In the genomic region with DNA sequence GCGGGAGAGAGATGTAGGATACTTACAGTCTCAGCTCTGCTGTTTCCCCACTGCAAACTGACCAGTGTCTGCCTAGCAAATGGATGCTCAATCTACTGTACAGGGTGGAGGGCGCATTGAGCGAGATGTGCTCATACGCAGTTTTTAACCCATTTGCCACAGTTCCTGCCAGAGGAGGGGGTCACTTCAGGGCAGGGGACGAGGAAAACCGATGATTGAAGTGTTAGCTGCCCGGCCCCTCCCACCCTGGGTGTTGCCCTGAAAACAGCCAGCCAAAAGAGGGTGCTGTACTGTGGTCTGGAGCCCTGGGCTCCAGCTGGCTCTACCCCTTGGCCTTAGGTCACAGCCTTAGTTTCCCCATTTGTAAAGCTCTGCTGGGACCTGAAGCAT, we compare ENCODE assay signal across 7 mouse cellular contexts. TPM values are rescaled to one million over a fixed set of nuclear protein-coding genes. Genes with fewer than 3 reads are reported as not detected.
DNase-seq lines count a peak whose midpoint lies in the region; ATAC-seq and TF ChIP-seq lines count a peak whose summit lies in the region.

No protein-coding gene starts in this region.

- H3K4me2 ChIP-seq in embryonic facial prominence, embryonic 14.5 days (ENCODE audit: low read depth, low read length) = peak overlapping the region; percentile 93
- peak overlapping the region; percentile 90 for H3K4me2 ChIP-seq in limb, embryonic 11.5 days (ENCODE audit: low read depth, severe bottlenecking)
- H3K4me2 ChIP-seq in neural tube, embryonic 12.5 days (replicated peaks) = peak overlapping the region; percentile 81

- H3K4me3 ChIP-seq in layer of hippocampus, adult 2 months = peak overlapping the region; percentile 28; the same call in 1 of the 2 replicates
- H3K4me3 ChIP-seq in embryonic facial prominence, embryonic 14.5 days (ENCODE audit: low read depth, low read length) = peak overlapping the region; percentile 81
- H3K4me3 ChIP-seq in limb, embryonic 11.5 days (ENCODE audit: low read depth, low read length) = peak overlapping the region; percentile 80; the same call in 1 of the 2 replicates
- no peak overlapping the region for H3K4me3 ChIP-seq in neural tube, embryonic 12.5 days

- no peak for TF ChIP-seq CTCF in layer of hippocampus, adult 2 months (conservative IDR thresholded peaks at IDR 0.05)

- peak overlapping the region; percentile 87 for H3K9ac ChIP-seq in embryonic facial prominence, embryonic 14.5 days (ENCODE audit: low read depth, low read length)
- no peak overlapping the region for H3K9ac ChIP-seq in limb, embryonic 11.5 days (ENCODE audit: low read length)
- H3K9ac ChIP-seq in neural tube, embryonic 12.5 days = no peak overlapping the region

- H3K27me3 ChIP-seq in embryonic facial prominence, embryonic 14.5 days (replicated peaks; ENCODE audit: control insufficient read depth, insufficient read depth, low read length) = peaks cover 9% of the 10 kb centered on the region
- H3K27me3 ChIP-seq in limb, embryonic 11.5 days (ENCODE audit: control insufficient read depth, insufficient read depth, low read length) = no peaks in the 10 kb centered on the region
- H3K27me3 ChIP-seq in neural tube, embryonic 12.5 days (replicated peaks) = peaks cover 21% of the 10 kb centered on the region

- peaks cover 9% of the 10 kb centered on the region for H3K36me3 ChIP-seq in embryonic facial prominence, embryonic 14.5 days (ENCODE audit: control insufficient read depth, insufficient read depth, low read length)
- peaks cover 8% of the 10 kb centered on the region for H3K36me3 ChIP-seq in limb, embryonic 11.5 days (ENCODE audit: control insufficient read depth, insufficient read depth, low read length)
- peaks cover 10% of the 10 kb centered on the region for H3K36me3 ChIP-seq in neural tube, embryonic 12.5 days

- H3K9me3 ChIP-seq in embryonic facial prominence, embryonic 14.5 days (ENCODE audit: control insufficient read depth, low read length) = no peaks in the 10 kb centered on the region
- H3K9me3 ChIP-seq in limb, embryonic 11.5 days (ENCODE audit: control insufficient read depth, low read length) = no peaks in the 10 kb centered on the region
- H3K9me3 ChIP-seq in neural tube, embryonic 12.5 days = no peaks in the 10 kb centered on the region

- H3K4me1 ChIP-seq in embryonic facial prominence, embryonic 14.5 days (ENCODE audit: control insufficient read depth, insufficient read depth, low read length) = peaks cover 37% of the 10 kb centered on the region
- peaks cover 18% of the 10 kb centered on the region for H3K4me1 ChIP-seq in limb, embryonic 11.5 days (ENCODE audit: control insufficient read depth, insufficient read depth, low read length)
- H3K4me1 ChIP-seq in neural tube, embryonic 12.5 days = peaks cover 41% of the 10 kb centered on the region

- WGBS in embryonic facial prominence, embryonic 14.5 days = 13% methylated on average over 7 of the region's 7 CpGs
- WGBS in limb, embryonic 11.5 days = 18% methylated on average over 7 of the region's 7 CpGs
- 20% methylated on average over 7 of the region's 7 CpGs for WGBS in neural tube, embryonic 12.5 days

- no peak for DNase-seq in layer of hippocampus, adult 2 months (ENCODE audit: low spot score in 2 of 2)
- no peak for DNase-seq in layer of hippocampus, postnatal 25 days (ENCODE audit: extremely low spot score in 1 of 2, low spot score in 1 of 2)
- DNase-seq in embryonic facial prominence, embryonic 14.5 days (ENCODE audit: low spot score) = no peak
- no peak for DNase-seq in limb, embryonic 11.5 days (ENCODE audit: low spot score)
- no peak for DNase-seq in layer of hippocampus, adult 9-10 months (ENCODE audit: low spot score)

- ATAC-seq in embryonic facial prominence, embryonic 14.5 days (ENCODE audit: low read depth) = no peak
- ATAC-seq in limb, embryonic 11.5 days (ENCODE audit: insufficient number of reproducible peaks, low FRiP score, low TSS enrichment, low read depth) = 0 out of 2 replicates have a peak, but pooled peaks have one; percentile 4
- ATAC-seq in neural tube, embryonic 12.5 days (ENCODE audit: low FRiP score, low read depth) = no peak
- no peak for ATAC-seq in megakaryocyte-erythroid progenitor cell, adult 5-6 weeks (replicated peaks; ENCODE audit: low FRiP score, low TSS enrichment, poor library complexity, severe bottlenecking)

- H3K27ac ChIP-seq in layer of hippocampus, adult 2 months = peak overlapping the region; percentile 71; the same call in 1 of the 2 replicates
- H3K27ac ChIP-seq in embryonic facial prominence, embryonic 14.5 days (replicated peaks; ENCODE audit: low read depth, low read length) = peak overlapping the region; percentile 93
- no peak overlapping the region for H3K27ac ChIP-seq in limb, embryonic 11.5 days (replicated peaks; ENCODE audit: low read depth, low read length)
- no peak overlapping the region for H3K27ac ChIP-seq in neural tube, embryonic 12.5 days

RNA-seq across cellular contexts. Expression of gene Tspan4, which starts 1.9 kb away (rescaled TPM):
- 10 to 100 TPM; 13.6 to 13.7 TPM for total RNA-seq in layer of hippocampus, adult 2 months (2021)
- 10 to 100 TPM; 12.2 to 14.3 TPM for total RNA-seq in layer of hippocampus, postnatal 25 days (2021)
- 85.1 and 86.2 TPM in 2 replicates for polyA plus RNA-seq in embryonic facial prominence, embryonic 14.5 days (2014; fragmentation: Nextera tagmentation; extraction: Ambion mirVana)
- polyA plus RNA-seq in limb, embryonic 11.5 days (2014; fragmentation: Nextera tagmentation; extraction: Ambion mirVana) = 21.2 and 22.3 TPM in 2 replicates
- polyA plus RNA-seq in neural tube, embryonic 12.5 days (2016; fragmentation: Nextera tagmentation; extraction: Ambion mirVana) = 34.2 and 37.1 TPM in 2 replicates
- total RNA-seq in megakaryocyte-erythroid progenitor cell, adult 5-6 weeks (2014; fragmentation: Nextera tagmentation) = 31.6 and 38.2 TPM in 2 replicates
- 26.0 and 33.9 TPM in 2 replicates for total RNA-seq in megakaryocyte-erythroid progenitor cell, adult 5-6 weeks (2017)

RNA-seq across cellular contexts. Expression of gene Polr2l, which starts 2.0 kb away (rescaled TPM):
- total RNA-seq in layer of hippocampus, adult 2 months (2021) = 10 to 100 TPM; 38.7 TPM
- total RNA-seq in layer of hippocampus, postnatal 25 days (2021) = 10 to 100 TPM; 40.9 to 47.2 TPM
- polyA plus RNA-seq in embryonic facial prominence, embryonic 14.5 days (2014; fragmentation: Nextera tagmentation; extraction: Ambion mirVana) = 59.3 and 65.2 TPM in 2 replicates
- polyA plus RNA-seq in limb, embryonic 11.5 days (2014; fragmentation: Nextera tagmentation; extraction: Ambion mirVana) = 70.9 and 73.3 TPM in 2 replicates
- 73.5 and 80.6 TPM in 2 replicates for polyA plus RNA-seq in neural tube, embryonic 12.5 days (2016; fragmentation: Nextera tagmentation; extraction: Ambion mirVana)
- 77.2 and 78.1 TPM in 2 replicates for total RNA-seq in megakaryocyte-erythroid progenitor cell, adult 5-6 weeks (2014; fragmentation: Nextera tagmentation)
- 53.3 and 54.9 TPM in 2 replicates for total RNA-seq in megakaryocyte-erythroid progenitor cell, adult 5-6 weeks (2017)

RNA-seq across cellular contexts. Expression of gene Cd151, which starts 9.8 kb away (rescaled TPM):
- total RNA-seq in layer of hippocampus, adult 2 months (2021) = 10 to 100 TPM; 23.4 to 25.1 TPM
- total RNA-seq in layer of hippocampus, postnatal 25 days (2021) = 10 to 100 TPM; 25.7 TPM
- 54.9 and 60.7 TPM in 2 replicates for polyA plus RNA-seq in embryonic facial prominence, embryonic 14.5 days (2014; fragmentation: Nextera tagmentation; extraction: Ambion mirVana)
- 27.2 and 35.7 TPM in 2 replicates for polyA plus RNA-seq in limb, embryonic 11.5 days (2014; fragmentation: Nextera tagmentation; extraction: Ambion mirVana)
- 20.6 and 22.7 TPM in 2 replicates for polyA plus RNA-seq in neural tube, embryonic 12.5 days (2016; fragmentation: Nextera tagmentation; extraction: Ambion mirVana)
- 20.2 and 24.2 TPM in 2 replicates for total RNA-seq in megakaryocyte-erythroid progenitor cell, adult 5-6 weeks (2014; fragmentation: Nextera tagmentation)
- total RNA-seq in megakaryocyte-erythroid progenitor cell, adult 5-6 weeks (2017) = 13.2 and 17.6 TPM in 2 replicates

RNA-seq across cellular contexts. Expression of gene Cracr2b, which starts 16.1 kb away (rescaled TPM):
- total RNA-seq in layer of hippocampus, adult 2 months (2021) = 1 to 10 TPM; 4.1 to 6.7 TPM
- 1 to 10 TPM; 2.1 to 4.2 TPM for total RNA-seq in layer of hippocampus, postnatal 25 days (2021)
- polyA plus RNA-seq in embryonic facial prominence, embryonic 14.5 days (2014; fragmentation: Nextera tagmentation; extraction: Ambion mirVana) = 6.6 and 10.3 TPM in 2 replicates
- polyA plus RNA-seq in limb, embryonic 11.5 days (2014; fragmentation: Nextera tagmentation; extraction: Ambion mirVana) = 5.3 and 6.8 TPM in 2 replicates
- polyA plus RNA-seq in neural tube, embryonic 12.5 days (2016; fragmentation: Nextera tagmentation; extraction: Ambion mirVana) = 6.7 and 7.6 TPM in 2 replicates
- total RNA-seq in megakaryocyte-erythroid progenitor cell, adult 5-6 weeks (2014; fragmentation: Nextera tagmentation) = not detected in 2 replicates
- total RNA-seq in megakaryocyte-erythroid progenitor cell, adult 5-6 weeks (2017) = 0.23 TPM in 1 of 2 replicates, not detected in the other

RNA-seq across cellular contexts. Expression of gene Pnpla2, which starts 22.0 kb away (rescaled TPM):
- 10 to 100 TPM; 25.1 to 28.3 TPM for total RNA-seq in layer of hippocampus, adult 2 months (2021)
- 10 to 100 TPM; 23.2 to 30.4 TPM for total RNA-seq in layer of hippocampus, postnatal 25 days (2021)
- 16.9 and 20.4 TPM in 2 replicates for polyA plus RNA-seq in embryonic facial prominence, embryonic 14.5 days (2014; fragmentation: Nextera tagmentation; extraction: Ambion mirVana)
- polyA plus RNA-seq in limb, embryonic 11.5 days (2014; fragmentation: Nextera tagmentation; extraction: Ambion mirVana) = 11.3 and 12.5 TPM in 2 replicates
- polyA plus RNA-seq in neural tube, embryonic 12.5 days (2016; fragmentation: Nextera tagmentation; extraction: Ambion mirVana) = 15.8 and 16.5 TPM in 2 replicates
- 29.7 and 32.6 TPM in 2 replicates for total RNA-seq in megakaryocyte-erythroid progenitor cell, adult 5-6 weeks (2014; fragmentation: Nextera tagmentation)
- 7.1 and 17.8 TPM in 2 replicates for total RNA-seq in megakaryocyte-erythroid progenitor cell, adult 5-6 weeks (2017)

Comparison
In these comparisons a context has a peak if more than half of its experiments do, and no peak if none do; other contexts are left out.
1. H3K27ac ChIP-seq: peak in layer of hippocampus, adult 2 months (single experiment) and embryonic facial prominence, embryonic 14.5 days (single experiment); none in limb, embryonic 11.5 days (single experiment) and neural tube, embryonic 12.5 days (single experiment).
2. Peak in every context shown above with its lines, with median percentiles within 50 percentile points of each other: H3K4me2 ChIP-seq.